Mouse (Mus musculus) cerebellum, adult 2 months (tissue): Measurements from ENCODE around the gene Mrrf. TPM values are rescaled to one million over a fixed set of nuclear protein-coding genes. Genes with fewer than 3 reads are reported as not detected.

ENCODE experiments used
- DNase-seq, 2 experiments: peaks; one replicate each; pipeline ENCODE4 v3.0.0; 2021
- H3K27ac ChIP-seq: fragments of 200-500 bp; 2 replicates; pipeline ENCODE4 v1.5.1; 2012; ENCODE audit warnings: low read length, control low read depth, inconsistent platforms; ENCODE audit not compliant: insufficient read depth
- H3K27me3 ChIP-seq: fragments of 200-500 bp; 2 replicates; pipeline ENCODE4 v1.6.1; 2012; ENCODE audit warnings: inconsistent platforms, mild to moderate bottlenecking, low read length, moderate library complexity; ENCODE audit not compliant: control insufficient read depth, insufficient read depth
- H3K4me1 ChIP-seq: fragments of 200-500 bp; 2 replicates; pipeline ENCODE4 v1.6.1; 2011; ENCODE audit warnings: low read length; ENCODE audit not compliant: control insufficient read depth, insufficient read depth
- H3K4me3 ChIP-seq: fragments of 200-500 bp; replicated peaks from 2 replicates; pipeline ENCODE3; 2011; ENCODE audit warnings: mild to moderate bottlenecking, low read depth, low read length, control low read depth; ENCODE audit not compliant: insufficient read depth
- CTCF ChIP-seq: fragments of 200-500 bp; IDR thresholded peaks from 2 replicates; pipeline ENCODE4 v1.5.1; 2011; ENCODE audit warnings: low read depth, mild to moderate bottlenecking, control low read depth, low read length, moderate library complexity, borderline replicate concordance; ENCODE audit not compliant: insufficient read depth
- POLR2A ChIP-seq: fragments of 200-500 bp; IDR thresholded peaks from 2 replicates; pipeline ENCODE4 v1.6.1; 2011; ENCODE audit warnings: low read length, control low read depth, borderline replicate concordance; ENCODE audit not compliant: insufficient read depth
- WGBS: fragments of 180-500 bp; shearing (Covaris S2); methylation state at CpG from one replicate; pipeline ENCODE4 v1.1.7; 2018; 5-methylcytosine and 5-hydroxymethylcytosine counted together
- polyA plus RNA-seq: library from polyadenylated mRNA; depleted of rRNA; stranded (reverse); fragments of >200 nt; gene quantifications from 2 replicates; pipeline ENCODE4 v1.2.3, GENCODE M21; 2012

Mrrf gene
- polyA plus RNA-seq, 1 experiment = 25.1 TPM

GRCm38 (mm10) chr2:36098021-36098420 lies 38.2 kb upstream of the Mrrf start:
- Histone ChIP-seq H3K4me3 (no peak overlapping the region), H3K27ac (no peak overlapping the region), H3K4me1 (no peaks in the 10 kb centered on the region), H3K27me3 (peaks cover 8% of the 10 kb centered on the region; the same call in 1 of the 2 replicates)
- no peak for DNase-seq
- TF ChIP-seq POLR2A (no peak), CTCF (no peak)
- 27% methylated on average over 5 of the region's 5 CpGs for WGBS

GRCm38 (mm10) chr2:36099739-36100138 lies 36.5 kb upstream of the Mrrf start:
- Histone ChIP-seq H3K27me3 (peaks cover 12% of the 10 kb centered on the region; the same call in 1 of the 2 replicates), H3K4me1 (no peaks in the 10 kb centered on the region), H3K4me3 (no peak overlapping the region), H3K27ac (no peak overlapping the region)
- TF ChIP-seq CTCF (no peak), POLR2A (no peak)
- WGBS = 37% methylated on average over 6 of the region's 6 CpGs
- no peak for DNase-seq

- WGBS = 12% methylated on average over 28 of the region's 28 CpGs
- Histone ChIP-seq H3K27ac (no peak overlapping the region), H3K4me1 (peaks cover 5% of the 10 kb centered on the region), H3K4me3 (no peak overlapping the region), H3K27me3 (peaks cover 17% of the 10 kb centered on the region; the same call in 1 of the 2 replicates)
- no peak for DNase-seq
- TF ChIP-seq CTCF (no peak), POLR2A (no peak)
Measured at GRCm38 (mm10) chr2:36101866-36102558, 34.2 kb upstream of the Mrrf start.

GRCm38 (mm10) chr2:36102559-36102946 lies 33.6 kb upstream of the Mrrf start:
- WGBS = 5% methylated on average over 21 of the region's 21 CpGs
- TF ChIP-seq CTCF (no peak), POLR2A (no peak)
- peaks cover 5% of the 10 kb centered on the region for H3K4me1 ChIP-seq
- DNase-seq = peak in 1 of 2 experiments; percentile 25
- no peak overlapping the region for H3K4me3 ChIP-seq
- H3K27me3 ChIP-seq = peaks cover 15% of the 10 kb centered on the region; the same call in 1 of the 2 replicates
- H3K27ac ChIP-seq = no peak overlapping the region

GRCm38 (mm10) chr2:36103069-36103554 lies 33.1 kb upstream of the Mrrf start:
- 1% methylated on average over 21 of the region's 21 CpGs for WGBS
- DNase-seq = peak in 1 of 2 experiments; percentile 24
- Histone ChIP-seq H3K4me3 (peak overlapping the region; percentile 40), H3K27ac (no peak overlapping the region), H3K4me1 (peaks cover 5% of the 10 kb centered on the region), H3K27me3 (peaks cover 14% of the 10 kb centered on the region; the same call in 1 of the 2 replicates)
- TF ChIP-seq CTCF (no peak), POLR2A (no peak)

- 1% methylated on average over 38 of the region's 38 CpGs for WGBS
- peak in 1 of 2 experiments; percentile 27 for DNase-seq
- peaks cover 5% of the 10 kb centered on the region for H3K4me1 ChIP-seq
- H3K4me3 ChIP-seq = peak overlapping the region; percentile 40
- H3K27ac ChIP-seq = no peak overlapping the region
- H3K27me3 ChIP-seq = peaks cover 12% of the 10 kb centered on the region; the same call in 1 of the 2 replicates
- TF ChIP-seq POLR2A (no peak), CTCF (no peak)
Measured at GRCm38 (mm10) chr2:36103555-36104367, 32.4 kb upstream of the Mrrf start.

GRCm38 (mm10) chr2:36104436-36104955 lies 31.7 kb upstream of the Mrrf start:
- no peak overlapping the region for H3K27ac ChIP-seq
- H3K27me3 ChIP-seq = peaks cover 12% of the 10 kb centered on the region; the same call in 1 of the 2 replicates
- 1% methylated on average over 32 of the region's 32 CpGs for WGBS
- peaks cover 5% of the 10 kb centered on the region for H3K4me1 ChIP-seq
- TF ChIP-seq CTCF (no peak), POLR2A (no peak)
- no peak overlapping the region for H3K4me3 ChIP-seq
- DNase-seq = peak in 1 of 2 experiments; percentile 29
